In the genomic region with DNA sequence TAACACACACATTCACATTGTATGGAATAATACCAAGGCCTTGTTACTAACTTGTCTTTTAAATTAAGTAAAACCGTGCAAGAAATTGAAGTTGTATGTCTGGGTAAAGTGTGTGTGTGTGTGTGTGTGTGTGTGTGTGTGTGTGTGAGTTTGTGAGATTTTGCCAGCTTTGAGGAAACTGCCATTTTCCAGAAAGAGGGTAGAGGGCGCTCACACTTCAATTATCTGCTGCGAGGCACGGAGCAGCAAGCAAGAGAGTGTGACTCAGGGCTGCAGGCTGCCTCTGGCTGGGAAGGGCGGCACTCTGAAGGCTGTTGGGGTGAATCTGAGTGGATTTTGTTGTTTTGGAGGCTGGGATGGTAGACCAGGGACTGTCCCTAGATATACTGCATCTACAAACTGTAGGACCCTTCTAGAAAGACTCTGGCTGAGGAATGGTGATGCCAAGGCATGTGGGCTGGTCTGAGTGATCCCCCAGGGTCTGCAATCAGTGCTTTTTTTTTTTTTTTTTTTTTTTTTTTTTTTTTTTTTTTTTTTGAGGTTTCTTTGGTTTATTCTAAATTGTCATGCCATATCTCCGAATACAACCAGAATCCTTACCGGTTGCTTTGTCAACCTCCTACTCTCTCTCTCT, we compare ENCODE assay signal across 7 mouse cellular contexts. TPM values are rescaled to one million over a fixed set of nuclear protein-coding genes. Genes with fewer than 3 reads are reported as not detected.
DNase-seq lines count a peak whose midpoint lies in the region; ATAC-seq and TF ChIP-seq lines count a peak whose summit lies in the region.

No protein-coding gene starts in this region.

- WGBS in kidney, embryonic 14.5 days, result 11% methylated on average over 7 of the region's 7 CpGs
- 9% methylated on average over 7 of the region's 7 CpGs for WGBS in lung, embryonic 14.5 days
- 13% methylated on average over 7 of the region's 7 CpGs for WGBS in olfactory bulb, adult 2 months

- no peak overlapping the region for H3K27ac ChIP-seq in kidney, embryonic 14.5 days (ENCODE audit: low read depth, low read length)
- H3K27ac ChIP-seq in lung, embryonic 14.5 days (ENCODE audit: low read depth), result no peak overlapping the region
- H3K27ac ChIP-seq in olfactory bulb, adult 2 months (ENCODE audit: insufficient read depth, low read depth, low read length), result no peak overlapping the region

- no peak overlapping the region for H3K4me3 ChIP-seq in E14TG2a.4 (replicated peaks; ENCODE audit: low read length)
- H3K4me3 ChIP-seq in kidney, embryonic 14.5 days (ENCODE audit: low read length), result no peak overlapping the region
- H3K4me3 ChIP-seq in lung, embryonic 14.5 days (ENCODE audit: low read depth, low read length), result no peak overlapping the region
- no peak overlapping the region for H3K4me3 ChIP-seq in olfactory bulb, adult 2 months (ENCODE audit: insufficient read depth, low read depth, low read length)

- no peaks in the 10 kb centered on the region for H3K9me3 ChIP-seq in E14TG2a.4 (ENCODE audit: low read length)
- H3K9me3 ChIP-seq in kidney, embryonic 14.5 days (ENCODE audit: control insufficient read depth, low read length), result no peaks in the 10 kb centered on the region
- no peaks in the 10 kb centered on the region for H3K9me3 ChIP-seq in lung, embryonic 14.5 days (ENCODE audit: low read depth, low read length)

- no peaks in the 10 kb centered on the region for H3K4me1 ChIP-seq in E14TG2a.4 (replicated peaks; ENCODE audit: low read depth, low read length)
- no peaks in the 10 kb centered on the region for H3K4me1 ChIP-seq in kidney, embryonic 14.5 days (ENCODE audit: control insufficient read depth, insufficient read depth, low read length)
- no peaks in the 10 kb centered on the region for H3K4me1 ChIP-seq in lung, embryonic 14.5 days (ENCODE audit: insufficient read depth)
- H3K4me1 ChIP-seq in olfactory bulb, adult 2 months (ENCODE audit: control insufficient read depth, insufficient read depth, low read length), result no peaks in the 10 kb centered on the region

- peak; percentile 52 for TF ChIP-seq CTCF in E14TG2a.4 (conservative IDR thresholded peaks at IDR 0.05; ENCODE audit: low read length)
- peak; percentile 80 for TF ChIP-seq CTCF in lung, embryonic 14.5 days (IDR thresholded peaks at IDR 0.05; ENCODE audit: low read depth)
- peak; percentile 65 for TF ChIP-seq CTCF in olfactory bulb, adult 2 months (IDR thresholded peaks at IDR 0.05; ENCODE audit: insufficient read depth, low read depth, low read length)

- peak; percentile 87 for ATAC-seq in kidney, embryonic 14.5 days (ENCODE audit: low FRiP score, low TSS enrichment)
- peak; percentile 69 for ATAC-seq in lung, embryonic 14.5 days (ENCODE audit: insufficient read depth)

- peaks cover 68% of the 10 kb centered on the region for H3K27me3 ChIP-seq in E14TG2a.4 (ENCODE audit: insufficient read depth, low read length)
- H3K27me3 ChIP-seq in kidney, embryonic 14.5 days (ENCODE audit: control insufficient read depth, insufficient read depth, low read length), result peaks cover 15% of the 10 kb centered on the region
- peaks cover 38% of the 10 kb centered on the region for H3K27me3 ChIP-seq in lung, embryonic 14.5 days (ENCODE audit: insufficient read depth, low read length)

- H3K36me3 ChIP-seq in E14TG2a.4 (ENCODE audit: insufficient read depth, low read length), result no peaks in the 10 kb centered on the region
- no peaks in the 10 kb centered on the region for H3K36me3 ChIP-seq in kidney, embryonic 14.5 days (ENCODE audit: control insufficient read depth, insufficient read depth, low read length)
- no peaks in the 10 kb centered on the region for H3K36me3 ChIP-seq in lung, embryonic 14.5 days (ENCODE audit: insufficient read depth)

- peak; percentile 76 for DNase-seq in 416B (ENCODE audit: low read depth)
- peak; percentile 55 to 56 for DNase-seq in cerebellum, adult 18-20 months
- DNase-seq in gastrocnemius, adult 18-20 months (ENCODE audit: low spot score), result peak; percentile 62
- DNase-seq in lung, embryonic 14.5 days, result peak; percentile 84

- no peak overlapping the region for H3K4me2 ChIP-seq in kidney, embryonic 14.5 days (replicated peaks; ENCODE audit: low read depth, low read length)
- H3K4me2 ChIP-seq in lung, embryonic 14.5 days, result no peak overlapping the region

- H3K9ac ChIP-seq in kidney, embryonic 14.5 days (ENCODE audit: low read depth, low read length), result no peak overlapping the region
- H3K9ac ChIP-seq in lung, embryonic 14.5 days, result no peak overlapping the region

- no peak for TF ChIP-seq POLR2A in olfactory bulb, adult 2 months (IDR thresholded peaks at IDR 0.05; ENCODE audit: insufficient read depth, low read depth, low read length)

RNA-seq across cellular contexts. Expression of a gene that starts 39.9 kb away (rescaled TPM):
- total RNA-seq in gastrocnemius, adult 18-20 months (2021), result 10 to 100 TPM; 72.7 to 73.2 TPM
- polyA plus RNA-seq in kidney, embryonic 14.5 days (2014; fragmentation: Nextera tagmentation; extraction: Ambion mirVana), result 26.1 and 41.3 TPM in 2 replicates
- 35.5 and 36.4 TPM in 2 replicates for polyA plus RNA-seq in lung, embryonic 14.5 days (2014; fragmentation: Nextera tagmentation; extraction: Ambion mirVana)
- polyA plus RNA-seq in olfactory bulb, adult 2 months (2012; ENCODE audit: insufficient read depth, insufficient read length, low replicate concordance, missing spikeins), result not detected in 2 replicates
